Mouse (Mus musculus): ENCODE measurements at regions not wholly inside any gene's neighbourhood (a gene's known extent, or its start where the extent isn't known, plus 50 kb on each side); places are given as distances from the start of the nearest gene placed in this dataset.
"Not testable (repeated sequence)": the region's sequence is repeated elsewhere in the genome, so short reads cannot be mapped to it uniquely, and the experiment has no call there.

DNA sequence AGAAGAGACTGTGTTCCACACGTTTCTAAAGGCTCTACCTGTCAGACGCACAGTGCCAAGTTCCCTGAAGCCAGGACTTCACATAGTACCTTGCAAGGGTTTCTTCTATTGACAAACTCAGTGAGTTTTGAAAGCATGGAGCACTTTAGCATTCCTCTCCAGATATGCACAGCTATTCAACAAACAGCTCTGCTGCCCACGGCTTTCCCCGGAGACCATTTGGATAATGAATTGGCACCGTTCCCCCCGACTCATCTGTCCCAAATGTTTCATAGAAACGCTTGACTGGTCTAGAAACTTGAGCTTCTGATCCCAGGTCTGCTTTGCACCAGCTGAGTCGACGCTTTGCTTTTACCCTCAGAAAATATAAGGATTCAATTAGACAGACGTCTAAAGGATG, 162.2 kb upstream of the St6galnac5 start:
- no peak for DNase-seq (ENCODE audit: low spot score in 2 of 2)

DNA sequence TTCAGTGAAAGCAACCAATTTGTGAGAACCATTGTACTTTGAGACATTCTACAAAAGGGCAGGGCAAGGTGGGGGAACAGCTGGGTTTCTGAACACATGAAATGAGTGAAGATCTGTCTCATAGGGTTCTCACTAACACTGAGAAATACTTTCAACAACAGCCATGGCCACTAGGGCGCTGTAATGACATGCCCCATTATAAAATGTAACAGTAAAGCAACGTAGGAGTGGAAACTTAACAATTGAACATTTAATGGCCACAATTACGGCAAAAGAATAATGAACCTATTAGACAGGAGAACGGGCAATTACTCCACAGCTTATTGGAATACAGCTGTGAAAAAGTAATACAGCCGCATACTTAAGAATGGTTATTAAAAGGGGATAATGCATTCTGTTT, 158.9 kb upstream of the St6galnac5 start:
- DNase-seq (ENCODE audit: low spot score in 2 of 2): no peak

DNA sequence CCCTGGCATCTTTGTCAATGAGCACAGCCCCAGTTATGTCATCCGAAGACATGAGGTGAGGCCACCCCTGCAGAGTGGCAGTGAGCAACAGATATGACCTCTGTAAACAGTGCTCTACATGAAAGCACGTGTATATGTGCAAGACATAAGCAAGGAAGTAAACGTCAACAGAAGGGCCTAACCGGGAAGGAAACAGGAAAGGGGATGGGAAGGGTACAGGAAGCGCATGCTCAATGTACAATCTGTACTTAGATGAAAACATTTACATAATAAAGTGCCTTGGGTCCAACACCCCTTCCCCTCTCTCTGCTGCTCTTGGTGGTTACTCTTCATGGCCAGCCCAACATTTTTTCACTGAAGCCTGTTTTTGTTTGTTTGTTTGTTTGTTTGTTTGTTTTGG, 143.3 kb upstream of the St6galnac5 start:
- no peak for DNase-seq (ENCODE audit: low spot score in 2 of 2)

DNA sequence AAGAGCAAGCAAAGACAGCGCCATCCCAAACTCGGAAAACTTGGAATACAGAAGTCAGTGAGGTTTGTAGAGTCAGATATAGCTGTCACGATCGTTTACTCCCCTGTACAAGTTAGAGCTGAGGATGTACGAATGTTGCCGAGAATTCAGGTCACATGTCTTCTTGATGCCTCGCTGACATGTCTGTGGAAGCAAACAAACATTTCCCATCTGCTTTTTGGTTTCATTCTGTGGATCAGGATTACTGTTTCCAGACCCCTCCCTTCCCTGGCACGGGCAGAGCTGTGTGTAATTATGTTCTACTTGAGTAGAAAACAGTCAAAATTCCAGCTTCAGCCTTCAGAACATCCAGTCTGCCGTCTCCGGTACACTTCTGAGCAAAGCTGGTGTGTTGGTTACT, 139.9 kb upstream of the St6galnac5 start:
- no peak for DNase-seq (ENCODE audit: low spot score in 2 of 2)

DNA sequence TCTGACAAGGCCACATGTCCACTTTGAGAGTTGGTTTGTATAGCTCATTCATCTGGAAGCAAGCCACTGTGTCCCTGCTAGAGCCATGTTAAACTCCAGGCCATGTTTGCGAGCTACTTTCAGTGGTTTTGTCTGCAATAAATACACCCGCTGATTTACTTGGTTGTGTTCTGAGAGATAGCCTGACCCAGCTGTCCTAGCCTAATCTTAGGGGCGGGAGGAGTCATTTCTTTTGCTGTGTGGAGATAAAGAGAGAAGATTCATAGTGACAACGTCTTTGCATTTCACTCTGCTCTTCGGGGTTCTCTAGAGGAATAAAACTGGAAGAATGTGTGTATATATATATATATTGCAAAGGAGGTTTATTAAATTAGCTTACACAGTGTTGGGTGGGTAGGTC, 137.1 kb upstream of the St6galnac5 start:
- no peak for DNase-seq (ENCODE audit: low spot score in 2 of 2)

DNA sequence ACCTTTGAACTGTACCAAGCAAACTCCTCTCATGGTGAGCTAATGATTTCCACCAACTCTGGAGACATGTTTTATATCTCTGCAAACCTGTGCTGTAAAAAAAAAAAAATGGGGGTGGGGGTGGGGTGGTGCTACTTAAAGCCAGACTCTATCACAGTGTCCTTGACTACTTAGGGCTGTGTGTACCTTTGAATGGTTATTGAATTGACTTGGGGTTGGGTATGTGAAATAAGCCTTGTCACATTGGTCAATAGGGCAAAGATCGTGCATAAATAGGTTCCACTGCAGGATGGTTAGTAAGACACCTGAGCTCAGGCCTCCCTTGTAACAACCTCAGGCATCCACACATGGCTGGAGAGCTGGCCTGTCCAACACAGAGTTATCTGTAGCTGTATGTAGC, 136.6 kb upstream of the St6galnac5 start:
- DNase-seq (ENCODE audit: low spot score in 2 of 2): no peak

DNA sequence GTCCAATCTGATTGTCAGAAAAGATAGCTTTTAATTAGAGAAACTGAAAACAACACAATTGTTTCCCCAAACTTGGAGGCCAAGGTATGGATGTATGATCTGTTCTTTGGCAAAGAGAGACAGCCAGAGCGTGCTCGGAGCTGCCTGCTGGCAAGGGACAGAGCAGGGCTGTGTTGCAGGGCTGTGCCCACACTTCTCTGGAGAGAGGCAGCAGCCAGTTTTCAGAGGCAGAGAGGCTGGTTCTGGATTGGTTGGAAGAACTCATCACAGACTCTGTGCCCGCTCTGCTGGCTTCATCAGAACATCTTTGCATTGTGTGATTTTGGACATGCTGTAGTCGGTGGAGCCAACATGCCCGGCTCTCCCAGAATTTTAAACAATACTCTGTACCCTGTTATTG, 123.5 kb upstream of the St6galnac5 start:
- DNase-seq (ENCODE audit: low spot score in 2 of 2): no peak

DNA sequence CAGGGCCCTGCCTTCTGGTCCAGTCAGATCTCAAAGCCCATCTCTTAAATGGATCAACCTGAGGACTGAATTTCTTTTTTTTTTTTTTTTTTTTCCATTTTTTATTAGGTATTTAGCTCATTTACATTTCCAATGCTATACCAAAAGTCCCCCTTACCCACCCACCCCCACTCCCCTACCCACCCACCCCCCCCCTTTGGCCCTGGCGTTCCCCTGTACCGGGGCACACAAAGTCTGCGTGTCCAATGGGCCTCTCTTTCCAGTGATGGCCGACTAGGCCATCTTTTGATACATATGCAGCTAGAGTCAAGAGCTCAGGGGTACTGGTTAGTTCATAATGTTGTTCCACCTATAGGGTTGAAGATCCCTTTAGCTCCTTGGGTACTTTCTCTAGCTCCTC, 108.5 kb upstream of the St6galnac5 start:
- DNase-seq (ENCODE audit: low spot score in 2 of 2): not testable (repeated sequence)

DNA sequence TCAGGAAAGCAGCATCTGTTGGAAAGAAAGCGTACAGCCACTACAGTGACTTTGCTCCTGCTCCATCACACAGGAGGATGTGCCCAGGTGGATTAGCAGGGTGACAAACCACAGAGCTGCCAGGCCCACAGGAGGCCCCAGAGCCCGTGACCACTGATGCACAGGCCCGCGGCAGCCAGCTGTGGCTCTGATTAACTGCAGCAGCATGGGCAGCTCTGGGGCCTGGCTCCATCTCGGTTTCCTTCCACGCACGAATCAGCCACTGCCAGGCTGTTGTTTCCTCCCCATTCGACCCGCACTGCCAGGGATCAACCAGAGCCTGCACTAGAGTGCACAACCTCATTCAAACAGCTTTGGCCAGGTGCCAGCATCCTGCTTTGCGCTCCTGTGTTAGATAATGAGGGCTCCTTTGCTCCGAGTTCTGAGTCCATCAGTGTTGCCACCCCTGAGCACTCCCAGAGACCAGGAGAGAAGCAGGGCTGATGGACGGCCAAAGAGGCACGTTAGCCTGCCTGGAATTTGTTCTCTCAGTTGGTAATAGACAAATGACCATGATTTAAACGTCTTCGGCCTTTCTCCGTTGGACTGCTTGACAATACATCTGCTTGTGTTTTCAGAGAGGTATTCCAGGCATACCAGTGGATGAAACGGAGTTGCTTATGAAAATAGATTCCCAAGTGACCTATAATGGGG, 103.2 kb upstream of the St6galnac5 start:
- peak; percentile 4 to 20 for DNase-seq (ENCODE audit: low spot score in 2 of 2)

DNA sequence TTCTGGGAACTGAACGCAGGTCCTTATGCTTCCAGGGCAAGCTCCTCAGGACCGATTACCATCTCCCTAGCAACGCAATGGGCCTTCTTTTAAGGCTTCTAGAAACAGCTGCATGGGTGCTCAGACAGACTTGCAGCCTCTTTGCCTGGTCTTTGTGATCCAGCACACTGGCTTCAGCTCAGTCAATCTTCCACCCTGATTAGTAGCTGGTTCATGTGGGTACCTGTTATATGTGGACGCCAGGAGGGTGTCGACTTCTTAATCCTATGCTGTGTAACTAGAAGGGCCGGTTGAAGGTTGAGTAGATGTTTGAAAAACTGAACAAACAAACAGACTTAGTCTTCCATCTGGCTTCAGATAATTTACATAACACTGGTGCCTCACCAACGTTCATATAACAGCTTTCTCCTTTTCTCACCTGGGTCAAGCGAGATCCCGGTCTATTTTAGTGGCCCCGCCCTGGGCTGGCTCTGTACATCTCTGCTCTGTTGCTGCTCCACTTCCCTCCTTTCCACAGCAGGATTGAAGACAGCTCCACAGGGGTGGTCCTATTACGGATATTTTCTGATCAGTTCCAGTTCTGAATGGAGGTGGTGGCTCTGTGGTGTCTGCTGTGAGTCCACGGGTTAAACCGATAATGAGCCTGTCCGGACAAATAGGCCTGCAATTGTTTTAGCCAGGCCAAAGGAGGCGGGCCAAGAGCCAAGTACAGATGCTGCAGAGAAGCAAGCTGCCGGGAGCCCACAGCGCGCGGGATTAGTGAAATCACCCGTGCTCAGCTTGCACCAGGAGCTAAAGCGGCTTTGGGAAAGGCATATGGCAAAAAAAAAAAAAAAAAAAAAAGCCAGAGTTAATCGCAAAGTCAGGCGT, 102.4 kb upstream of the St6galnac5 start:
- DNase-seq (ENCODE audit: low spot score in 2 of 2): no peak

DNA sequence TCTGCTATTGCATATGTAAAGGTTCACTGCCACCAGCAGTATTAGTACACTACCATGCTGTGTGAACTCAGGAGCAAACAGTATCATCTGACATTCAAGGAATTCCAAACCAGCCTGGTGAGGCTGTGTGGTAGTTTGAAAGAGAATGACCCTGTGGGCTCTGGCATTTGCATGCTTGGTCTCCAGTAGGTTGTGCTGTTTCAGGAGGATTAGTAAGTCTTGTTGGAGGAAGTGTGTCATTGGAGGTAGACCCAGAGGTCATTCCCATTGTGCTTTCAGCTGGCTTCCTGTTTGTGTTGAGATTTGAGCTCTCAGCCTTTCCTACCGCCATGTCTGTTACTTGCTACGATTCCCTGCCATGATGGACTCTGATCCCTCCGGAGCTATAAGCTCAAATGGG, 98.3 kb upstream of the St6galnac5 start:
- DNase-seq (ENCODE audit: low spot score in 2 of 2): no peak

DNA sequence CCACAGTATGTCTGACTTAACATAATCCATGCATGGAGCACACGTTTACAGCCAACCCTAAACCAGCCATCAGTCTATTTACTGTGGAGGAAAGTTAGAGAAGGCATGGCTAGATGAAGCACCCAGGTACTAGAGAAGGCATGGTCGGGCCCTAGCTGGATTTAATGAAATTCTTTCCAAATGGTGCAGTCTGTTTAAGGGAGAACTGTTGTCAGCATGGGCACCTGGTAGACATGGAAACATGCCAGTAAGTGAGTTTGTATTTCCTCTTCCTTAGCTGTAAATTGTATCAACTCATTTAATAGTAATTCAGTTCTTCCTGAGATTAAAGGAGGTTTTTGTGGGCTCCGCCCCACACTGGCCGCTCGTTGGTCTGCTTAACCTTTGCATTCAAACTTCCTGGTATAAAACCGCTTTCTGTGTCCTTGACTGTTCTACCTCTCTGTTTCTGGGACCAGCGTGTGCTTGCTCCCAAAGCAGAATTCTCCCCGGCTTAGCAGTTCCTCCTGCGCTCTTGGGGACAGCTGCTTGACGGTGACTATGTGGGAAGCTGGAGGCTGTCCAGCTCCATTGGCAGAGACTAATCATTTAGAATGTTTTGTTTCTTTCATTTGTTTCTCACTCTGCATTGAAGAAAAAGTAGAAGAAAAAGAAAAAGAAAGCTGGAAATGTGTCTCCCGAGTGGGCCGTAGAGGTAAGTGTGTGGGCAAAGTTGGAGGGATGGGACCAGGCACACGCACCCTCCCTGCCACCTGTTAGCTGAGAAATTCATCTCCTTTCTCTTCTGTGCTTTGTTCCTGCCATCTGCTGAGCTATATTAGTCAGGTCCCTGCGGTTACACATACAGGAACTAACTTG, 96.0 kb upstream of the St6galnac5 start:
- no peak for DNase-seq (ENCODE audit: low spot score in 2 of 2)

DNA sequence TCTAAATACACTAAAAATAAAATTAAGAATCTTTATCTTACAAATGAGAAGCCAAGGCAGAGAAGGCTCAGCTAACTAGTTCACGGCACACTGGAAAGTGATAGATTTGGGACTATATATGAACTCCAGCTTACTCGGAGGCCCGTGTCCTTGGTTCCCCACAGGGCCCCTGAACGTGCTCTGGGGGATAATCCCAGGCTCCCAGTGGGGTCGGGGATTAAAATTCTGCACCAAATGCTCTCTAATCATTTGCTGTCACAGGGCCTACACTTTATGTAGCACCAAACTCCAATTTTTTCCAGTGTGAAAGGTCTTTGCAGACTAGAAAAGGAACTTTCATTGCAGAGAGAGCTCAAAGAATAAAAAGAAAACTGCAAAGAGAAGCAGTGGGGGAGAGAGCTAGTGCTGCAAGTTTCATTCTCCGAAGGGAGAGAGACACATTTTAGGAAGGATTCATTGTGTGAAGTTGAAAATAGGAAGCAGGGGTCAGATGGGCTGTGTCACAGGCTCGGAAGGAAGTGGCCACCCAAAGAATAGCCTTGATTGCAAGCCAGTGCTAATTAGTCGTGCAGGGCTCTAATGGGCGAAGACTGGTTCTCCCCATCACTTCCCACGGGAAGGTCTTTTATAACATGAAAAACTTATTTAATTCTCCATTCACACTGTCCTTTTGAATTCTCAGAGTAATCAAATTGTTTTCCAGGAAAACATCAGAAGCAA, 90.3 kb upstream of the St6galnac5 start:
- DNase-seq (ENCODE audit: low spot score in 2 of 2): no peak

DNA sequence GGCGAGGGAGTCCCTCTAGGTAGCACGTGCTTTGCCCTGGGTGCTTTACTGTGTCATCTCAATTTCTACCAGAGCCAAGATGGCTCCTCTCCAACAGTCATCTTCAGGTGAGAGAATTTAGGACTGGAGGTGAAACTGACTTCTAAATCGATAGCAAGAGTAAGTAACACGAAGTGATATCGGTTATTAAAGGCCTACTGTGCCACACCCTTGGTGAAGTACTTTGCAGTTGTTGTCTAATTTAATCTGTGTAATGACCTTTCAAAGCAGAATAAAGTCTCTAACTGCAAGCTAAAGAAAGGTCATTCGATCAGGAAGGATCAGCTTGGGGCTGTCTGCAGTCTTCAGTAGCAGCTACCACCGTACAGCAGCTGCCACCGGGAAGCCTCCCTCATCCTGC, 89.5 kb upstream of the St6galnac5 start:
- DNase-seq (ENCODE audit: low spot score in 2 of 2): no peak

DNA sequence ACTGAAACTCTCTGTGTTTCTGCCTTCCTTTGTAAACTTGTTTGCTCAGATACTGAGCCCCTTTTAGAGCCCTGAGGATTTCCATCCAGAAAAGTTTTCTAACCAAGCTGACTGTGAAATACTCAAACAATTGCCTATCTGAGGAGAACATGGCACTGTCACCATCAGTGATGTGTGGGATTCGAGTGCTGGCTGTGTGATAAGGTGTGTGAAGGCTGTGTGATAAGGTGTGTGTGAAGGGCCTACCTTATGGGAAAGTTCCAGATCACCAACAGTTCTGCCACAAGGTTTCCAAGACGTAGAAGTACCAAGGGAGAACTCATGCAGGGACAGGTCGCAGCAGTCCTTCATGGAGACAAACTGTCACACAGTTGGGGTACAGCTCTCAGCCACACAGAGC, 89.1 kb upstream of the St6galnac5 start:
- DNase-seq (ENCODE audit: low spot score in 2 of 2): no peak

DNA sequence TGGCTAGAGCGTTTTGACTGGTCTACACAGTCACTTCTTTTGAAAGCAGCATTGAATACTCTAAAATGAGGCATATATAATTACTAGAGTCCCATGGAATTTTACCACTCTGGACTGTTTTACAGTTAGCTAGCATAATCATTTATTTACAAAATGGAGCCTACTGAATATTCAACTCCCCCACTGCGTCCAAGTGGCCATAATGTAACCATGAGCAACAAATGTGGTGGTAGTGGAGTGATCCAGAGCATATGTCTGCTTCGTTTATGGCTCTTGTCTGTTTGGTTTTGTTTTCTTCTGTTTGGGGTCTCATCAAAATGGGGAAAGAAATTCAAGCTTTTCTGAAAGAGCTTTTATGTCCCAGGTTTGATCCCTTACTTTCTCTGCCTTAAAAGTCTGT, 83.8 kb upstream of the St6galnac5 start:
- DNase-seq (ENCODE audit: low spot score in 2 of 2): no peak

DNA sequence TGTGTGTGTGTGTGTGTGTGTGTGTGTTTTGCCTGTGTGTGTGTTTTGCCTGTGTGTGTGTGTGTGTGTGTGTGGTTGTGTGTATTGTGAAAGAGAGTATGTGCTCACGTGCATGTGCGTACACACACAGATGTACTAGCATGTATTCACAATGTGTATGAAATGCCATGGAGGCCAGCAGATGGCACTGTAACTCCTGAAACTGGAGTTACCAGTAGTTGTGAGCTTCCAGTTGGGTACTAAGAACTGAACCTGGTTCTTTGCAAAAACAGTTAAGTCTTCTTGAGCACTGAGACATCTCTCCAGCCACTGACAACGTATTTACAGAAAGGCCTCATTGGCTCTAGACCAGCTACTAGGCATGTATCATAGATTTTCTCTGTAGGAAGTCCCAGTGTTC, 71.1 kb upstream of the St6galnac5 start:
- DNase-seq (ENCODE audit: low spot score in 2 of 2): no peak

DNA sequence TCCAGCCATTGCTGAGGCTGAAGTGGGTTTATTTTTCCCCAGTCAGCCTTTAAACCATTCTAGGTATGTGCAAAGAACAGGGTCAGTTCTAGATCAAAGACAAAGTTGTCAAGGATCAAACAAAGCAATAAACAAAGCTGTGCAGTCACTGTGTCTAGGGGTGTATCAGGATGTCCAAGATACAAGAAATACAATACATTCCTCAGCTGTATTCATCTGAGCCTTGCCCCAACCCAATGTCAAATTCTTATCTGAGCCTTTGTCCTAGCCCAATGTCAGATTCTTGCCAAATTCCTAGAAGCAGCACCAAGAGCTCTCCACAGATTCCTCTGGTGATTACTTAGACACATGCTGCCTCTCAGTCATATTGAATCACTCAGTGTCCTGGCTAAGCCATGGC, 69.5 kb upstream of the St6galnac5 start:
- no peak for DNase-seq (ENCODE audit: low spot score in 2 of 2)

DNA sequence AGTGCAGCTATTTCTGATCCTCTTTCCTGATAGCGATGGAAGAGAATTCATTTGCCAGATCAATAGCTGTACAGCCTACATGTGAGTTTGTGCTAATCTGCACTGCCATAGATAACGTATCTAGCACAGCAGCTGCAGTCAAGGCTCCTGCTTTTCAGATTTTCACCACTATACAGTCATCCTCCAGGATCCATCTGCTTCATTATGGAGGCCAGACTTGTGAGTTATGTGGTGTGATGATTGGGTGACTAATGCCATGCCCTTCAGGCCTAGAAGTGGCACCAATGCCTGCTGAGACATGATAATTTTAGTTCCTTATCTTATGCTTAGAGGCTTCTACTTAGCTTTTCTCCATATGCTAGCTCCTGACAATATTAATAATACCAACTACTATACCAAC, 63.3 kb upstream of the St6galnac5 start:
- DNase-seq (ENCODE audit: low spot score in 2 of 2): no peak

DNA sequence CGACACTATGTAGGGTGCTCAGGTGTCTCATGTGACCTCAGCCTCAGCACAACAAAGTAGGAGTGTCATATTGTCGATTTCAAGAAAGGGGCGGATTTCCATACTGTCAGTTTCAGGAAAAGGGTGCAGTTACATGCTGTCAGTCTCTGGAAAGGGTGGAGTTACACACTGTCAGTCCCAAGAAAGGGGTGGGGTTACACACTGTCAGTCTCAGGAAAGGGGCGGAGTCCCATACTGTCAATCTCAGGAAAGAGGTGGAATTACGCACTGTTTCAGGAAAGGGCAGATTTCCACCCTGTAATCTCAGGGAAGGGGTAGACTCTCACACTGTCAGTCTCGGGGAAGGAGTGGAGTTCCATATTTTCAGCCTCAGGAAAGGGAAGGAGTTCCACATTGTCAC, 51.9 kb upstream of the St6galnac5 start:
- no peak for DNase-seq (ENCODE audit: low spot score in 2 of 2)

Data from adrenal gland, postnatal 4 days (tissue).